Mouse (Mus musculus) heart, adult 2 months (tissue): ENCODE data around the gene Dsn1. TPM values are rescaled to one million over a fixed set of nuclear protein-coding genes. Genes with fewer than 3 reads are reported as not detected.

Source experiments
- DNase-seq, 2 experiments: peaks; one replicate each; pipeline ENCODE4 v3.0.0; 2021
- H3K27ac ChIP-seq: fragments of 200-600 bp; 2 replicates; pipeline ENCODE4 v1.8.1; 2022
- H3K27me3 ChIP-seq: fragments of 200-500 bp; 2 replicates; pipeline ENCODE4 v1.6.1; 2012; ENCODE audit warnings: mild to moderate bottlenecking, low read length, inconsistent platforms, mixed read lengths; ENCODE audit not compliant: control insufficient read depth, insufficient read depth
- H3K36me3 ChIP-seq: fragments of 200-500 bp; 2 replicates; pipeline ENCODE4 v1.6.1; 2012; ENCODE audit warnings: low read length, inconsistent platforms; ENCODE audit not compliant: control insufficient read depth, insufficient read depth
- H3K4me1 ChIP-seq: fragments of 200-500 bp; 2 replicates; pipeline ENCODE4 v1.6.1; 2011; ENCODE audit warnings: low read length; ENCODE audit not compliant: control insufficient read depth, insufficient read depth
- H3K4me3 ChIP-seq: fragments of 200-600 bp; 2 replicates; pipeline ENCODE4 v1.8.1; 2022
- H3K79me2 ChIP-seq: fragments of 200-500 bp; replicated peaks from 2 replicates; pipeline ENCODE4 v1.6.1; 2012; ENCODE audit warnings: mild to moderate bottlenecking, inconsistent platforms, low read length, moderate library complexity, mixed read lengths; ENCODE audit not compliant: control insufficient read depth, insufficient read depth
- H3K9ac ChIP-seq: fragments of 200-500 bp; 2 replicates; pipeline ENCODE4 v1.6.1; 2012; ENCODE audit warnings: low read depth, mild to moderate bottlenecking, control low read depth, inconsistent platforms, low read length, mixed read lengths
- CTCF ChIP-seq: fragments of 200-600 bp; IDR thresholded peaks from 2 replicates; pipeline ENCODE4 v1.8.1; 2022; ENCODE audit warnings: antibody characterized with exemption, mild to moderate bottlenecking, moderate library complexity
- EP300 ChIP-seq: fragments of 200-500 bp; IDR thresholded peaks from 2 replicates; pipeline ENCODE4 v1.6.1; 2011; ENCODE audit warnings: low read depth, low read length, control low read depth; ENCODE audit not compliant: insufficient read depth
- POLR2A ChIP-seq: fragments of 200-500 bp; IDR thresholded peaks from 2 replicates; pipeline ENCODE4 v1.6.1; 2011; ENCODE audit warnings: mild to moderate bottlenecking, low read depth, low read length, control low read depth; ENCODE audit not compliant: insufficient read depth
- WGBS: fragments of 180-500 bp; shearing (Covaris S2); methylation state at CpG from one replicate; pipeline ENCODE4 v1.1.7; 2018; 5-methylcytosine and 5-hydroxymethylcytosine counted together
- intact Hi-C: fragments of 180-260 bp; cut with DNase I; formaldehyde crosslinking; loops from one replicate; pipeline ENCODE4 v1.15.1; 2025
- polyA plus RNA-seq: library from polyadenylated mRNA; depleted of rRNA; stranded (reverse); fragments of >200 nt; gene quantifications from 2 replicates; pipeline ENCODE4 v1.2.3, GENCODE M21; 2012
- total RNA-seq, 2 experiments: library from RNA; stranded (reverse); gene quantifications; 2 replicates each; pipeline ENCODE4 v1.2.3; 2021

Dsn1 gene
- total and polyA plus RNA-seq, 3 experiments: 0.70 to 1.8 (median 1.3) TPM

- no peak for DNase-seq
- Histone ChIP-seq H3K4me3 (no peak overlapping the region), H3K27me3 (no peaks in the 10 kb centered on the region), H3K4me1 (peaks cover 4% of the 10 kb centered on the region; the same call in 1 of the 2 replicates), H3K36me3 (peaks cover 7% of the 10 kb centered on the region), H3K79me2 (peaks cover 2% of the 10 kb centered on the region), H3K27ac (no peak overlapping the region), H3K9ac (no peak overlapping the region)
- TF ChIP-seq EP300 (no peak), CTCF (no peak), POLR2A (no peak)
- intact Hi-C loops: no loop called here
- 61% methylated on average over 3 of the region's 3 CpGs for WGBS
These were observed 19.6 kb downstream of the Dsn1 start for GRCm38 (mm10) chr2:156987316-156987715.

- H3K79me2 ChIP-seq: peaks cover 2% of the 10 kb centered on the region
- H3K4me1 ChIP-seq: peaks cover 6% of the 10 kb centered on the region; the same call in 1 of the 2 replicates
- intact Hi-C loops: no loop called here
- 11% methylated on average over 2 of the region's 2 CpGs for WGBS
- DNase-seq: peak; percentile 29 to 48
- H3K9ac ChIP-seq: no peak overlapping the region
- H3K4me3 ChIP-seq: no peak overlapping the region
- H3K27me3 ChIP-seq: no peaks in the 10 kb centered on the region
- H3K36me3 ChIP-seq: peaks cover 12% of the 10 kb centered on the region
- peak overlapping the region; percentile 70 for H3K27ac ChIP-seq
- no peak for TF ChIP-seq EP300
- no peak for TF ChIP-seq POLR2A
- TF ChIP-seq CTCF: no peak
These were observed 24.1 kb downstream of the Dsn1 start for GRCm38 (mm10) chr2:156982864-156983263.

GRCm38 (mm10) chr2:156981291-156981690 lies 25.7 kb downstream of the Dsn1 start:
- no peak for TF ChIP-seq EP300
- TF ChIP-seq CTCF: no peak
- no peak for TF ChIP-seq POLR2A
- no peak for DNase-seq
- no peak overlapping the region for H3K9ac ChIP-seq
- H3K36me3 ChIP-seq: peaks cover 12% of the 10 kb centered on the region
- H3K4me1 ChIP-seq: peaks cover 8% of the 10 kb centered on the region; the same call in 1 of the 2 replicates
- H3K27ac ChIP-seq: no peak overlapping the region
- H3K27me3 ChIP-seq: no peaks in the 10 kb centered on the region
- 92% methylated on average over 4 of the region's 4 CpGs for WGBS
- no peak overlapping the region for H3K4me3 ChIP-seq
- intact Hi-C loops: no loop called here
- no peaks in the 10 kb centered on the region; the same call in 1 of the 2 replicates for H3K79me2 ChIP-seq

- intact Hi-C loops: no loop called here
- no peaks in the 10 kb centered on the region for H3K79me2 ChIP-seq
- H3K27ac ChIP-seq: no peak overlapping the region; the same call in 1 of the 2 replicates
- WGBS: 22% methylated on average over 2 of the region's 2 CpGs
- DNase-seq: no peak
- no peaks in the 10 kb centered on the region for H3K27me3 ChIP-seq
- peaks cover 8% of the 10 kb centered on the region for H3K4me1 ChIP-seq
- TF ChIP-seq CTCF (no peak), POLR2A (no peak), EP300 (no peak)
- no peak overlapping the region for H3K4me3 ChIP-seq
- H3K36me3 ChIP-seq: peaks cover 12% of the 10 kb centered on the region
- no peak overlapping the region for H3K9ac ChIP-seq
These were observed 26.9 kb downstream of the Dsn1 start for GRCm38 (mm10) chr2:156980059-156980458.

GRCm38 (mm10) chr2:156976711-156977110 lies 30.2 kb downstream of the Dsn1 start:
- H3K27ac ChIP-seq: no peak overlapping the region; the same call in 1 of the 2 replicates
- H3K4me1 ChIP-seq: peaks cover 10% of the 10 kb centered on the region
- no peaks in the 10 kb centered on the region for H3K27me3 ChIP-seq
- TF ChIP-seq EP300: no peak
- no peak for TF ChIP-seq POLR2A
- no peak for TF ChIP-seq CTCF
- DNase-seq: no peak
- intact Hi-C loops: no loop called here
- no peaks in the 10 kb centered on the region for H3K79me2 ChIP-seq
- no peak overlapping the region for H3K9ac ChIP-seq
- peaks cover 9% of the 10 kb centered on the region for H3K36me3 ChIP-seq
- no peak overlapping the region for H3K4me3 ChIP-seq

GRCm38 (mm10) chr2:156974967-156975366 lies 32.0 kb downstream of the Dsn1 start:
- DNase-seq: no peak
- H3K27me3 ChIP-seq: no peaks in the 10 kb centered on the region
- H3K4me1 ChIP-seq: peaks cover 8% of the 10 kb centered on the region
- H3K4me3 ChIP-seq: no peak overlapping the region
- WGBS: 11% methylated on average over 2 of the region's 2 CpGs
- peaks cover 9% of the 10 kb centered on the region for H3K36me3 ChIP-seq
- H3K9ac ChIP-seq: no peak overlapping the region
- intact Hi-C loops: no loop called here
- H3K79me2 ChIP-seq: no peaks in the 10 kb centered on the region
- H3K27ac ChIP-seq: peak overlapping the region; percentile 36
- TF ChIP-seq EP300: no peak
- TF ChIP-seq CTCF: no peak
- no peak for TF ChIP-seq POLR2A
